Mouse (Mus musculus): Measurements from ENCODE around the gene Tnip2. TPM values are rescaled to one million over a fixed set of nuclear protein-coding genes. Genes with fewer than 3 reads are reported as not detected.

Gene Tnip2
- total RNA-seq, 2 experiments from 2014 or later, result 11.4 to 12.5 TPM

DNA sequence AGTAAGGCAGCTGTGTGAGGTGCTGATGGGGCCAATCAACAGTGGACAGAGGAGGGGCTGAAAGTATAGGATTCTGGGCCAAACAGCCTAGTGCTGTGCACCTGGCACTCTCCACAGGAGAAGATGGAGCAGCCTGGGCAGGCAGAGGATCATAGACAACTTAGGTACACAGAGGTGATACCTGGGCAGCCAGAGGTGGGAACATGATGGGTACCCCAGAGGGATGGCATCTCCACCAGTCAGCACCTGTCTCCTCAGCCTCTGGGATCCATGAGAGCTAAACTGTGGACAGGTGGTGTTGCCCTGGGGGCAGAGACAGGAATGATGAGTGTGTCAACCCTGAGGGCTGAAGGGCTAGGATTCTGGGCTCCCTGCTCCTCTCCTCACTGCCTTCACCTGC lies 10.7 kb upstream of the Tnip2 start:
- DNase-seq, result no peak

DNA sequence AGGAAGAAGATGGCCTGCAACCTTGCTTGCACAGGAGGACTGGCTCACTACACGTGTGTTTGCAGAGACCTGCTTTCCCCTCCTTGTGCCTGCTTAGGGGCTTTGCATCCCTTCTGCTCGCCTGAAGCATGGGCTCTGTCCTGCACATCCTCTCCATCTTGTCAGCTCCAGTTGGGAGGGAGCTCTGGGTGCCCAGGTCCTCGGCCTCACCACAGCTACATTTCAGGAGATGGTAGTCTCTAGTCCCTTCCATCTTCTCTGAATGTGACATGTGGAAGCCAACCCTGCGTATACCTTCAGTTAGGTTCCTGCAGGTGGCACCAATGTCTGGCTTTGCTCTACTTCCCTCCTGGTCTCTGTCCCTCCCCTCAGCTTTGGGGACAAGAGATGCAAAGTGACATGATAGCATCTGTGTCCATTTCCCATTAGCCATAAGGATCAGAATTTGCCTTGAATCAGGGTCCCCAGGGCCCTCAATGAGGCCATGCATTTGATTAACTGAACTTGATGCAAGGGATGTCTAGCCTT lies 10.2 kb upstream of the Tnip2 start:
- no peak for DNase-seq
- intact Hi-C loops (cut with DNase I), result no loop called here

More for the DNA sequence above, 10.7 kb upstream of the Tnip2 start:
- intact Hi-C loops (cut with DNase I), result no loop called here

DNA sequence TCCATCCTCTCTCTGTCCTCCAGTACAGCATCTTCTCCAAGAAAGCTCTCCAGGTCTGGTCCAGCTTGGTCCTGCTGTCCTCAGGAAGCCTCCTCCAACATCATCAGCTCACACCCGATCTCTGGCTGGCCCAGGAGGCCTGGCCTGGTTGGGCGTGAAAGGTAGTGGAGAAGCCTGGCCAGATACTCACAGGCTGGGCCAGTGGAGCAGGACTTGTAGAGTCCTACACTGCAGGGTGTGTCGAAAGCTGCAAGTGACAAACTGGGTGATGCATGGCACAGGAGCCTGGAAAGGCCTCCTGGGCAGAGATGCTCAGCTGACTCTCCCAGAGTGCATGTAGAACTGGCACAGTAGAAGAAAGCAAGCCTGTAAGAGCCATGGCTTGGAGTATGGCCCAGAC lies 7.5 kb upstream of the Tnip2 start:
- no peak for DNase-seq
- intact Hi-C loops (cut with DNase I), result no loop called here

DNA sequence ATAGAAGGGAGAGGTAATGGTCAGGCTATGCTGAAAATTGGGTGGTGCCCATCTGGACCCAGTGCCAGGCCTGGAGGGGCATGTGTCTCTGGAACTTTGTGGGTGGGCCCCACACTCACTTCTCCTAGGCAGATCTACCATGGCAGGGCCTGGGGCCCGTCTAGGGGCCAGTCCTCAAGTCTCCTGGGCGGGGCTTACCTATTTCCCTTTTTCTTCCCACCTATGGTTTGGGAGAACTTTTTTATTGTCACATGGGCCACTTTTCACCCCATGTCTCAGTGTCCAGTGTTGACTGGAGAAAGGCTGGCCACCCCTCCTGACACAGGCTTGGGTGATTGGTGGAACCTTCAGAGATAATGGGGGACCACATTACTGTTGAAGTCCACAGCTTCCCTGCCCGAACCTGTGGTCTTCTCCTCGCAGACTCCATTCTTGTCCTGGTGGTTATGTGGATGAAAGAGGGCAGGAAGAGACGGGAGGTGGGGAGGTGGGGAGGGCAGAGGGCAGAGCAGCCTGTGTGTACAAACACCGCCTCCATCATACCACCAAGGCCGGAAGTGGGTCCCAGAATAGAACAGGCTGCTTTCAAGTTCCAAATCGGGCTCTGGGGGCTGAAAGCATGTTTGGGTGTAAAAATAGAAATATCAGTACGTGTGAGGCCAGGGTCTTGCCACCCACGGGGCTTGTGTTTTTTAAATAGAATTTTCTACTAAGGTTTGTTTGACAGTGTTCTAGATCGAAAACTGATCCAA lies 6.8 kb upstream of the Tnip2 start:
- no peak for DNase-seq
- intact Hi-C loops (cut with DNase I), result no loop called here

DNA sequence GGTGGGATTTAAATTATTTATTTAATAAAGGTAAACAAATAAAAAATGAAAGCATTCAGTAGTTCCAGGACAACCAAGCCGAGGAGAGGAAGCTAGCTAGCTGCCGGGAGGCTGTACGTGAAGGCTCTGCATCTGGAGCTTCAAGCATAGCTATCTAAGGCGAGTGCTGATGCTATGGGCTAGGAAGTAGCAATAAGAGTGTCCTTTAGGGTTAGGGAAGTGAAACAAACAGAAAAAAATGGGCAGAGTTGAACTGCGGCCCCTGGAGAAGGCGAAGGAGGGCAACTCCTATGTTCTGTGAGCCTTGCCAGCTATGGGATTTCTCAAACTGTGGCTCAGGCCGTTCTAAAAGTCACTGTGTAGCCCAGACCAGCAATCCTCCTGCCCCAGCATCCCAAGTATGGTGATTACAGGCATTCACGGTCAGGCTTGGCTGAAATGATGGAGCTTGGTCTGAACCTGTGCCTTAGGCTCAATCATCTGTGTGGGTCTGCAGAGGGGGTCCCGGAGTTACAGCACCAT lies 5.7 kb upstream of the Tnip2 start:
- no peak for DNase-seq
- intact Hi-C loops (cut with DNase I), result no loop called here

DNA sequence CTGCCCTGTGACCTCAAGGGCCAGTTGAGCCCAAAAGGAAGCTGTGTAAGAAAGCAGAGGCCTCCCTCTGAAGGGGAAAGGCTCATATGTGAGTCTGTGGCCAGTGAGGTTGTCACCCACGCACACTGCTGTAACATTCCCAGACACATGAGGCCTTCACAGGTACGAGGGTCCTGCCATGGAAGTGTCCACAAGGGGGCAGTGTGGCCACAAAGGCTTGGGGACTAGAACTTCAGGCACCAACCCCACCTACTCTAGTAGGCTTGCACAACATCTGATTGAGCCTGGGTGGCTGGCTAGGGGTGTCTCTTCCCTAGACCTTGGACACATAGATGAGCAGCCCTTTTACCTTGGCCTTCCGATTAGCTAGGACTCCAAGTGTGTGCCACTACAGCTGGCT lies 4.1 kb upstream of the Tnip2 start:
- DNase-seq, result peak; percentile 76
- intact Hi-C loops (cut with DNase I), result no loop called here

DNA sequence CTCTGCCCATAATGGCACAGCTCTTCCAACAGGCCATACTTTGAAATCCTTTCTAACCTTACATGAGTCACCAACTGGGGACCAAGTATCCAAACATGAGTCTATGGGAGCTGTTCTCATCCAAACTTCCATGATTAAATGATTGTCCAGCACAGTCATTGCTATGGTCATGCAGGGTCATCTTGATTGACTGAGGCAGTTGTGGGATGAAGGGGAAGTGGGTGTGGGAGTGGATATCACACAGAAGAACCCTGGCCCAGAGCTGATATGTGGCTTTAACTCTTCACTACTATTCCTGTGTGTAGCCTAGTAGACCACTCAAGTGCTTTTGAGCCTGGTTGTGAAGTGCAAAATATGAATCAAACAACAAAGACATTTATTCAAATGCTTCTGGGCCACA lies 1.3 kb upstream of the Tnip2 start:
- intact Hi-C loops (cut with DNase I), result no loop called here
- no peak for DNase-seq

DNA sequence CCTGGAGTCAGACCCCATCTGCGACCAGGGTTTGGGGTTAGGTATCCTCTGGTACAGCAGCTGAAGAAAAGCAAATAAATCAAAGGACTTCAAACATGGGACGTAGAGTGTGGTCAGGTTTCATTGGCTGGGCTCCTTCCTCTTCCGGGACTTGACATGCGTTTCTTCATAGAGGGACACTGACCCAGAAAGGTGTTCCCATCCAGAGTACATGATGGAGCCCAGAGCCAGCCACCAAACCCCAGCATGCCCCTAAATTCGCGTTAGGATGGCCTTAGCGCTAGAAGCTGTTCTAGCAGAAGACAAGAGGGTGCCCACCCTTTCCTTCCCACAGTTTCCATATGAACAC lies 401 bp upstream of the Tnip2 start:
- intact Hi-C loops (cut with DNase I), result no loop called here
- DNase-seq, result no peak

DNA sequence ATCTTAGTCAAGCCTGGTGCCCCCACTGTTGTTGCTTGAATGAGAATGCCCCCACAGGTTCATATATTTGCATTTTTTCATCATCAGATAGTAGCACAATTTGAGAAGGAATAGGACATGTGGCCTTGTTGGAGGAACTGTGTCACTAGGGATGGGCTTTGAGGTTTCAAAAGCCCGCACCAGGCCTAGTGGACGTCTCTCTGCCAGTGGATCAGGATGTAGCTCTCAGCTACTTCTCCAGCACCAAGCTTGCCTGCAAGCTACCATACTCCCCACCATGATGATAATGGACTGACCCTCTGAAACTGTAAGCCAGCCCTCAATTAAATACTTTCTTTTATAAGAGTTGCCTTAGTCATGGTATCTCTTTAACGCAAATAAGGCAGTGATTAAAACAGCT lies 1.3 kb downstream of the Tnip2 start:
- no peak for DNase-seq
- intact Hi-C loops (cut with DNase I), result no loop called here

DNA sequence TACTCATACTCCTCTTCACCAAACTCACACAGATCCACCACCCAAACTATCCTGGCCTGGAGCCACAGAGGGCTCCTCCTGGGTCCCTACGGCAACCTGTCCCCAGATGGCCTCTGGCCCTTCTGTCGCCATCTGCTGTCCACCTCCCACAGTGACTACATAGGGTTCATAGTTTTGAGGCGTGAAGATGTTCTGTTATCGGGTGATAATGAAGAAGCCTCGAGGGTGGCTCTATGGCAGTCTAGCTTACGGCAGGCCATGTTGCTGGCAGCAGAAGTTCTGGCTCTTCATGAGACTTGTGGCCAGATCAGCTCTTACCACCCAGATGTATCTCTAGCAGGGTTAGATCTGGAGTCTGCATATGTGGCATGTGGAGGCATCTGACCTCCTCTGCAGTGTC lies 11.0 kb downstream of the Tnip2 start:
- intact Hi-C loops (cut with DNase I), result no loop called here
- no peak for DNase-seq

DNA sequence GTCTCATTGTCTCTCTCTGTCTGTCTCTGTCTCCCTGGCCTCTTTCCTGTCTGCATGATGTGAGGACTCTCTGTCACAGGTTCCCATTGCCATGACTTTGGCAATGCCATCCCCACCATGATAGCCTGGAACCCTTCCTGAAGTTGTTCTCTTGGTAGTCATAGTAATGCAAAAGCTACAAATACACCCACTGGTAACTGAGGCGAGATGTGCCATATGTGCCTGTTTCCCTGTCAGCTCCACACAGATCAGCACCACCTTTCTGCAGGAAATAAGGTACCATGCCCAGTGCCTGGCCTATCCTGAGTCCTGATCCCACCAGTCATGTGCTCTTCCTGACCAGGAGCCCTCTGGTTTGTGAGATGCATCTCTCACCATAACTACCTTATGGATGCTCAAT lies 11.4 kb downstream of the Tnip2 start:
- DNase-seq, result no peak
- intact Hi-C loops (cut with DNase I), result no loop called here

DNA sequence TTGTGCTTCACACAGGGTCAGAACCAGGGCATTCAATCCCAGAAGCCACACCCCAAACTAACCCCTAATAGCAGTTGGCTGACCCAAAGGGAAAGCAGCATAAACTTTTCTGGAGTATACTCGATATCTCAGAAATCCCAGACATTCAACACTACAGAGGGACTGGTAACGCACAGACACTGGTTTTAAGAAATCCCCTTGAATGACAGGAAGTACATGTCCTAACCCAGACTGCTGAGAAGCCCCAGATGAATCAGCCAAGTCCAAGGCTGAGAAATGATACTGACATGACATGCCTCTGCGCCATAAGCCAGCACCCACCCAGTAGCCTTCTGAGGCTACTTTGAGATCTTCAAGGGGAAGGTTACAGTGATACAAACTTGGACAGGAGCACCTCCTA lies 12.2 kb downstream of the Tnip2 start:
- intact Hi-C loops (cut with DNase I), result no loop called here
- no peak for DNase-seq

DNA sequence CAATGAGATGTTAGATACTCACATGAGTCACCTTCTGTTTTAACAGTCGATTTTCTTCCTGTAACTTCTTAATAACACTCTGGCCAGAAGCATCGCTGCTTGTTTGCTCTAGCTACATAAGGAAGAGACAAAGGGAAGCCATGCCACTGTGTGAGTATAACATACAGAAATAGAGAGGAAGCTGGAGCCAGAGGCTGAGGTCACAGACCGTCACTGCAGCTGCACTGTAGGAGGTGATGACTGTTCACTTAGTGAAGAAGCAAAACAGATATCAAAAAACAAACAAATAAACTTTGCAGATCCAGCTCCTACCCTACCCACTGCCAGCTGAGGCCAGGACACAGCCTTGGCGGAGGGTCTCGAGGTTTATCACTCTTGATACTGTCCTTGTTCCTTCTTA lies 12.9 kb downstream of the Tnip2 start:
- intact Hi-C loops (cut with DNase I), result no loop called here
- no peak for DNase-seq

DNA sequence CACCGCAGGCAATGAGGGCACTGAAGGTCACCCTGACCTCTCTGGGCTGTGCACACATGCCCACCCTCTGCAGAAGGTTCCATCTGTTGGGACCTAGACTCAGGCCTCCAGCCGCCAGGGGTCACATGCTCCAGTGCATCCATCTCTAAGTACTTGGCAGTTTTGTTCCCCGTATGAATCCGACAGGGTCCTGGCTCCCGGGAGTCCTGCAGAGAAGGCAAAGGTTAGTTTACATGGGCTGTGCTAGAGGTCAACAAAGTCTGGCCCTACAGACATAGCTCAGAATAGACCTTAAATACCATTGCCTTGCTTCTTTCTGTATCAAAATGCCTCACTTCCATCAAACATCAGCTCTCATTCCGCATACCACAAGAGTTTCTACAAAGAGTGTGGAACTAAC lies 17.0 kb downstream of the Tnip2 start:
- DNase-seq, result no peak
- intact Hi-C loops (cut with DNase I), result no loop called here

DNA sequence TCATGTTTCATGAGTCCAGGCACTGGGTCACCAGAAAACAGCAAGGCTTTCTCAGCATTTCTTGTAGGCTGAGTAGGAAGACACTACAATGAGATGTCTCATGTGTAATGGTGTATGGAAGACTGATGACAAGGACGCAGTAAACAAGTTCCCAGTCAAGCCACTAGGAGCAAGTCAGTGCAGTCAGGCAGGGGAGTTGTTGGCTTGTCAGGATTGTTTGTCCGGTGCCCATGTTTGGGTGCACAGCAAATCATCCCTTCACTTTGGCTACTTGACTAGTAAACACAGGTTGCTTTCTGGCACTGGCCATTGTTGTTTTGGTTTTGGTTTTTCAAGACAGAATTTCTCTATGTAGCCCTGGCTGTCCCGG lies 24.4 kb downstream of the Tnip2 start:
- no peak for DNase-seq
- intact Hi-C loops (cut with DNase I), result no loop called here

DNA sequence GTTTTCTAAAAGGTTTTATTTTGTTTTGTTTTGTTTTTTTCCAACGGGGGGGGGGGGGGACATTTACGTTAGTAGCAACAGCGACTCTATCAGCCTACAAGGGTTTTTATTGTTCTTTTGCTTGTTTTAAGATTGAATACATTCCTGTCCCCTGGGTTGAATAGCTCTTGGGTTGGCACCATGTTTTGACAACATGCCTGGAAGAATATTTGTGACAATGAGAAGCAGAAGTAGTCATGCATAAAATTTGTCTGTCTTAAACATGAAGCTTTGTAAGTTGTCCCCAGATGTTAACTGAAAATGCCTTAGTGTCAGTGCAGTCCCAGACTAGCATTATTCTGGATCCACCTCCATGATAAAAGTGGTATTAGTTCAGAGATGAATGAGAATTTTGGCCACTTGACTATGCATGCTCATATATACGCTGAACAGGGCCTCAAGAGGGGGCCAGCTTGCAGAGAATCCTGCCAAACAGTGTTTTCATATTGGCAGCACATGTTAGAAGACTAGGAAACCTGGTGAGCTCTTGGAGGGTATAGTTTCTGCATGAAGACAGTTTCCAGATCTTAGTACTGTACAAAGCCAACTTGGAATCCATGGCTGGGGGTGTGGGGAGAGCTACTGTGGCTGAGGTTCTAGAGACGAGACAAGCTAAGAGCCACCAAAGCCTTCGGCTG lies 24.9 kb downstream of the Tnip2 start:
- intact Hi-C loops (cut with DNase I), result no loop called here
- no peak for DNase-seq

DNA sequence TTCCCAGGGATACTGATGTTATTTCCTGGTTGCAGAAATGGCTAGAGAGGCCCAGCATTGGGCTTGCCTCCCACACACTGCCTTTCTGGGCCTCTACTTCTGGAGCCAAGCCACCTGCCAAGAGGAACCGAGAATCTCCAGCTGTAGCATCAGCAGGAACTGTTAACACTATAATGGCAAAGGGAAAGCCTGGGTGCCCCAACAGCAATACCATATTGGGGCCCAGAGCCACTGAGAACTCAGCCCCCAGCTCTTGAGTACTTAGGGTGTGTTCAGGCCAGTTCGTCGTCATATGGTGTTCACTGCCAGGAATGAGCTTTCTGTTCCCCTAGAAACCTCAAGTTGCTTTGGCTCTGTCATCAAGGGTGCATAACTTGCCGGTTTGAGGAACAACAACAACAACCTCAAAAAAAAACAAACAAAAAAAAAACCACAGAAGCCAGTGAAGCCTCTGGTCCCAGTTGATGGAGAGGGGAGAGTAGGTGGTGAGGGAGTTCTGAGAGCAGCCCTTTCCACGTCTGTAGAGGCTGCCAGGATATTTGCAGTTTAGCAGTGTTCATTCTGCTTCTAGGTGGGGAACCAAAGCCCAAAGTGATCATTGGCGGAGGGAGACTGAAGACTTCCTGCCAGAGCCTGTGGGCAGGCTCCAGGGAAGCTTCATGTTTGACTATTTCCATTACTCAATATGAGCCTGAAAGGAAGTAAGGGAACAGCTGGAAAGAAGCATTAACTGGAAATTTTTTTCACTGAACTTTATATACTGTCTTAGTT lies 26.3 kb downstream of the Tnip2 start:
- no peak for DNase-seq
- intact Hi-C loops (cut with DNase I), result no loop called here

DNA sequence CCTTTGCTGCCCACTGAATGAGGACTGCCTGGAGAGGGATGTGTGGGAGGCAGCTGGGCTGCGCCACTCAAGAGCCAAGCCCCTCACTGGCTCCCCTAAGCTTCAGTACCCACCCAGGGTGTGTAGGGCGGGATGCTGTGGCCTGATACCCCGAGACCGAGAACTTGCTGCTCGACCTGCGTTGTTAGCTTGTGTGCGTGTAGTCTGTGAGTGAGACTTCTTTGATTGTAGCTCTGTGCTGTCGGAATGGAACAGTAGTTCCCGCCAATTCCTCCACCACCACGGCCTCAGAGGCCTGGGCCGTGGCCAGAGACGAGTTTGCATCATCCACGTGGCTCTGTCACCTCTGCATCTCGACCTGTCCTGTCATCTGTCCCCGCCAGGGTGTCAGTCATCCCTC lies 28.1 kb downstream of the Tnip2 start:
- DNase-seq, result no peak
- intact Hi-C loops (cut with DNase I), result no loop called here

DNA sequence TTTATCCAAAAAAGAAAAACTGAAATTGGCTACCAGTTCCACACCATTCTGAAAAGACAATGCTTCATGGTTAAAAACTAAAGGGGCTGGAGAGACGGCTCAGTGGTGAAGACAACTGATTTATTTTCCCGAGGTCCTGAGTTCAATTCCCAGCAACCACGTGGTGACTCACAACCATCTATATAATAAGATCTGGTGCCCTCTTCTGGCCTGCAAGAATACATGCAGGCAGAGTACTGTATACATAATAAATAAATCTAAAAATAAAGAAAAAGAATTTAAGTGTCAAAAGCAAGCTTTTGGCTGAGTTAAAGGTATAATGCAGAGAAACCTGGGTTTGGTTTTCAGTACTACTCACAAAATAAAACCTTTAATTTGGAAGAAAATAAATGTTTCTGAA lies 32.9 kb downstream of the Tnip2 start:
- intact Hi-C loops (cut with DNase I), result no loop called here
- no peak for DNase-seq

DNA sequence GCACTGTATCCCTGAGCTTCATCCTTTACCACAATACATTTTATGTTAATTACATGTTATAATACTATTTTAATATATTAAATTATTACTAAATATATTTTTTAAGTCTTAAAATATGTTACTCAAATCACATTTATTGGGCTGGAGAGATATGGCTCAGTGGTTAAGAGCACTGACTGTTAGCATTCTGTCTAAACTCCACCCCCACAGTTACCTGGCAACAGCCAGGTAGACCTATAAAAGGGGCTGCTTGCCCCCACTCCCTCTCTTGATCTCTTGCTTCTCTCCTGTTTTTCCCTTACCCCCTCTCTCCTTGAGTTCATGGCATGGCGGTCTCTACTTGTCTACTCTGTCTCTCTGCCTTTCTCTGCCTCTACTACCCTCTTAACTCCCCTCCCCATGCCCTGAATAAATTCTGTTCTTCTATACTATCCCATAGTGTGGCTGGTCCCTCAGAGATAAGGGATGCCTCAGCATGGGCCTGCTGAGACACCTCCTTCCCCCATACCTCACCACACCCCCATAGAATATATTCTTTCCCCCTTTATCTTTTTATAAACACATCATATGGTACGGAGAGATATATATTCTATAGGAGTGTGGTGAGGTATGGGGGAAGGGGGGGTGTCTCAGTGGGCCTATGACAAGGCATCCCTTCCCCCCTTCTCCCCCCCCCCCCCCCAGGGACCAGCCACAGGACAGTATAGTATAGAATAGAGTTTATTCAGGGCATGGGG lies 45.6 kb downstream of the Tnip2 start:
- DNase-seq, result no peak
- intact Hi-C loops (cut with DNase I), result no loop called here

DNA sequence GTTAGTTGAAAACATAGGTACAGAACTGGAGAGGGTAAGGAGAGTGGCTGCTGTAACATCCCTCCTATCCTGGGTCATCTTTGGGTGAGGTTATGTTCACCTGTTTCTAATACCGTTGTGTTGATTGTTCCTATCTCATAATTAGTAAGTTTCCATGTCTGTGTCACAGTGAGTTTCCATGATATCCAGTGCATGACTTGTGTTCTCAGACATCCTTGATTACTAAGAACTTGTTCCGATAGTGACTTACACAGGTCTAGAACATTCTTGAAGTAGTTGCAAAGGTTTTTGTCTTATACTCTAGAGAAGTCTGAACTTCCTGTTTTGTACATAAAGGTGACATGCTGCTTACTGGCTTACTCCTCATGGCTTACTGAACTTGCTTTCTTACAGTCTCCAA lies 47.1 kb downstream of the Tnip2 start:
- DNase-seq, result no peak
- intact Hi-C loops (cut with DNase I), result no loop called here

Measured in left cerebral cortex, postnatal 4 days (tissue).